Mouse (Mus musculus): ENCODE measurements around the gene Spib. TPM values are rescaled to one million over a fixed set of nuclear protein-coding genes. Genes with fewer than 3 reads are reported as not detected.

Spib gene
- polyA plus RNA-seq, 1 experiment from 2014 or later = 0.72 TPM

- 0 out of 2 replicates have a peak, but pooled peaks cover 4% of the 10 kb centered on the region for H3K4me1 ChIP-seq
- H3K27me3 ChIP-seq = peaks cover 6% of the 10 kb centered on the region
- no peaks in the 10 kb centered on the region for H3K9me3 ChIP-seq
- H3K9ac ChIP-seq = no peak overlapping the region
- H3K4me3 ChIP-seq = no peak overlapping the region
- no peak overlapping the region for H3K27ac ChIP-seq
- 86% methylated on average over 12 of the region's 12 CpGs for WGBS
- ATAC-seq (ENCODE audit: insufficient number of reproducible peaks, low FRiP score, low TSS enrichment, low read depth) = no peak
- H3K36me3 ChIP-seq = peaks cover 64% of the 10 kb centered on the region
- H3K4me2 ChIP-seq = no peak overlapping the region
Measured at GRCm38 (mm10) chr7:44533746-44534045, 1.8 kb upstream of the Spib start.

- peaks cover 5% of the 10 kb centered on the region for H3K4me1 ChIP-seq
- H3K9ac ChIP-seq = no peak overlapping the region
- H3K4me3 ChIP-seq = no peak overlapping the region
- peaks cover 10% of the 10 kb centered on the region for H3K27me3 ChIP-seq
- ATAC-seq (ENCODE audit: insufficient number of reproducible peaks, low FRiP score, low TSS enrichment, low read depth) = no peak
- H3K27ac ChIP-seq = no peak overlapping the region
- H3K36me3 ChIP-seq = peaks cover 59% of the 10 kb centered on the region
- H3K4me2 ChIP-seq = no peak overlapping the region
- no peaks in the 10 kb centered on the region for H3K9me3 ChIP-seq
- 79% methylated on average over 29 of the region's 29 CpGs for WGBS
Measured at GRCm38 (mm10) chr7:44532918-44533745, 1.3 kb upstream of the Spib start.

- no peak for ATAC-seq (ENCODE audit: insufficient number of reproducible peaks, low FRiP score, low TSS enrichment, low read depth)
- Histone ChIP-seq H3K9me3 (no peaks in the 10 kb centered on the region), H3K4me1 (peaks cover 7% of the 10 kb centered on the region), H3K27me3 (peaks cover 21% of the 10 kb centered on the region), H3K4me2 (no peak overlapping the region), H3K36me3 (peaks cover 40% of the 10 kb centered on the region), H3K4me3 (no peak overlapping the region), H3K9ac (no peak overlapping the region), H3K27ac (no peak overlapping the region)
- WGBS = 40% methylated on average over 5 of the region's 5 CpGs
Measured at GRCm38 (mm10) chr7:44531207-44531606, 664 bp downstream of the Spib start.

GRCm38 (mm10) chr7:44530507-44530906 is 1.4 kb downstream of the Spib start:
- H3K4me2 ChIP-seq = no peak overlapping the region
- peaks cover 28% of the 10 kb centered on the region for H3K27me3 ChIP-seq
- H3K9me3 ChIP-seq = no peaks in the 10 kb centered on the region
- no peak overlapping the region for H3K4me3 ChIP-seq
- no peak overlapping the region for H3K9ac ChIP-seq
- WGBS = 70% methylated on average over 3 of the region's 3 CpGs
- H3K27ac ChIP-seq = no peak overlapping the region
- peaks cover 7% of the 10 kb centered on the region for H3K4me1 ChIP-seq
- no peak for ATAC-seq (ENCODE audit: insufficient number of reproducible peaks, low FRiP score, low TSS enrichment, low read depth)
- H3K36me3 ChIP-seq = peaks cover 33% of the 10 kb centered on the region

- H3K9ac ChIP-seq = no peak overlapping the region
- no peaks in the 10 kb centered on the region for H3K9me3 ChIP-seq
- H3K36me3 ChIP-seq = peaks cover 23% of the 10 kb centered on the region
- H3K4me3 ChIP-seq = no peak overlapping the region
- 66% methylated on average over 5 of the region's 5 CpGs for WGBS
- no peak for ATAC-seq (ENCODE audit: insufficient number of reproducible peaks, low FRiP score, low TSS enrichment, low read depth)
- H3K4me1 ChIP-seq = peaks cover 15% of the 10 kb centered on the region
- no peak overlapping the region for H3K27ac ChIP-seq
- peaks cover 38% of the 10 kb centered on the region for H3K27me3 ChIP-seq
- H3K4me2 ChIP-seq = no peak overlapping the region
Measured at GRCm38 (mm10) chr7:44529518-44529917, 2.4 kb downstream of the Spib start.

- H3K9ac ChIP-seq = 0 out of 2 replicates have a peak overlapping the region, but pooled peaks have one; percentile 23
- no peak overlapping the region for H3K27ac ChIP-seq
- H3K27me3 ChIP-seq = peaks cover 56% of the 10 kb centered on the region
- H3K4me3 ChIP-seq = peak overlapping the region; percentile 40
- H3K4me2 ChIP-seq = peak overlapping the region; percentile 81
- WGBS = 4% methylated on average over 40 of the region's 40 CpGs
- peaks cover 16% of the 10 kb centered on the region for H3K4me1 ChIP-seq
- H3K36me3 ChIP-seq = peaks cover 6% of the 10 kb centered on the region
- no peaks in the 10 kb centered on the region for H3K9me3 ChIP-seq
- no peak for ATAC-seq (ENCODE audit: insufficient number of reproducible peaks, low FRiP score, low TSS enrichment, low read depth)
Measured at GRCm38 (mm10) chr7:44527483-44528398, 4.1 kb downstream of the Spib start.

GRCm38 (mm10) chr7:44526414-44527154 is 5.3 kb downstream of the Spib start:
- H3K27ac ChIP-seq = no peak overlapping the region
- no peaks in the 10 kb centered on the region for H3K9me3 ChIP-seq
- H3K9ac ChIP-seq = no peak overlapping the region
- 87% methylated on average over 14 of the region's 14 CpGs for WGBS
- peaks cover 68% of the 10 kb centered on the region for H3K27me3 ChIP-seq
- no peaks in the 10 kb centered on the region for H3K36me3 ChIP-seq
- peaks cover 19% of the 10 kb centered on the region for H3K4me1 ChIP-seq
- H3K4me3 ChIP-seq = no peak overlapping the region
- H3K4me2 ChIP-seq = no peak overlapping the region
- ATAC-seq (ENCODE audit: insufficient number of reproducible peaks, low FRiP score, low TSS enrichment, low read depth) = no peak

- Histone ChIP-seq H3K4me3 (0 out of 2 replicates have a peak overlapping the region, but pooled peaks have one; percentile 4), H3K9me3 (no peaks in the 10 kb centered on the region), H3K27ac (no peak overlapping the region), H3K9ac (no peak overlapping the region), H3K4me1 (peaks cover 22% of the 10 kb centered on the region), H3K4me2 (peak overlapping the region; percentile 29), H3K36me3 (no peaks in the 10 kb centered on the region), H3K27me3 (peaks cover 74% of the 10 kb centered on the region)
- WGBS = 15% methylated on average over 22 of the region's 22 CpGs
- no peak for ATAC-seq (ENCODE audit: insufficient number of reproducible peaks, low FRiP score, low TSS enrichment, low read depth)
Measured at GRCm38 (mm10) chr7:44525126-44525832, 6.6 kb downstream of the Spib start.

- Histone ChIP-seq H3K27me3 (peaks cover 74% of the 10 kb centered on the region), H3K27ac (no peak within 1 kb of the TSS), H3K9me3 (no peaks in the 10 kb centered on the region), H3K9ac (no peak within 1 kb of the TSS), H3K4me1 (peaks cover 22% of the 10 kb centered on the region), H3K4me3 (0 out of 2 replicates have a peak within 1 kb of the TSS, but pooled peaks have one; percentile 4), H3K4me2 (peak within 1 kb of the TSS; percentile 29), H3K36me3 (no peaks in the 10 kb centered on the region)
- ATAC-seq (ENCODE audit: insufficient number of reproducible peaks, low FRiP score, low TSS enrichment, low read depth) = no peak
- WGBS = 23% methylated on average over 12 of the region's 12 CpGs
Measured at GRCm38 (mm10) chr7:44524502-44524901, 7.4 kb downstream of the Spib start, which contains the start of gene Mybpc2. Gene Mybpc2, minus strand, starts transcription at chr7:44524656.

- Histone ChIP-seq H3K27ac (no peak overlapping the region), H3K4me2 (no peak overlapping the region), H3K9ac (no peak overlapping the region), H3K4me3 (no peak overlapping the region), H3K9me3 (no peaks in the 10 kb centered on the region), H3K36me3 (no peaks in the 10 kb centered on the region), H3K4me1 (peaks cover 20% of the 10 kb centered on the region), H3K27me3 (peaks cover 64% of the 10 kb centered on the region)
- ATAC-seq (ENCODE audit: insufficient number of reproducible peaks, low FRiP score, low TSS enrichment, low read depth) = no peak
- 60% methylated on average over 2 of the region's 2 CpGs for WGBS
Measured at GRCm38 (mm10) chr7:44523056-44523455, 8.8 kb downstream of the Spib start.

GRCm38 (mm10) chr7:44521710-44522109 is 10.2 kb downstream of the Spib start:
- H3K27me3 ChIP-seq = peaks cover 59% of the 10 kb centered on the region
- no peak overlapping the region for H3K9ac ChIP-seq

More at GRCm38 (mm10) chr7:44521710-44522109, 10.2 kb downstream of the Spib start:
- Histone ChIP-seq H3K4me3 (no peak overlapping the region), H3K36me3 (no peaks in the 10 kb centered on the region), H3K27ac (no peak overlapping the region), H3K4me1 (peaks cover 15% of the 10 kb centered on the region), H3K9me3 (no peaks in the 10 kb centered on the region), H3K4me2 (0 out of 2 replicates have a peak overlapping the region, but pooled peaks have one; percentile 19)
- ATAC-seq (ENCODE audit: insufficient number of reproducible peaks, low FRiP score, low TSS enrichment, low read depth) = no peak
- WGBS = 2% methylated on average over 20 of the region's 20 CpGs
